Mouse (Mus musculus) limb, embryonic 15.5 days (tissue): Measurements from ENCODE around the gene Oca2. TPM values are rescaled to one million over a fixed set of nuclear protein-coding genes. Genes with fewer than 3 reads are reported as not detected.

Experiments used
- ATAC-seq: fragments of 200-750 bp; cut with Nextera tagmentation; 2 replicates; pipeline ENCODE4 v1.8.0; 2017; ENCODE audit warnings: low read depth, moderate TSS enrichment; ENCODE audit not compliant: insufficient number of reproducible peaks, low FRiP score, low TSS enrichment
- H3K27ac ChIP-seq: fragments of 300-500 bp; sonication (generic); 2 replicates; pipeline ENCODE4 v1.5.1; 2015; ENCODE audit warnings: moderate library complexity, mild to moderate bottlenecking, inconsistent platforms
- H3K27me3 ChIP-seq: fragments of 300-500 bp; sonication (generic); 2 replicates; pipeline ENCODE4 v1.6.1; 2015; ENCODE audit warnings: inconsistent platforms
- H3K36me3 ChIP-seq: fragments of 300-500 bp; sonication (generic); 2 replicates; pipeline ENCODE4 v1.6.1; 2015; ENCODE audit warnings: inconsistent platforms
- H3K4me1 ChIP-seq: fragments of 300-500 bp; sonication (generic); 2 replicates; pipeline ENCODE4 v1.6.1; 2015; ENCODE audit warnings: inconsistent platforms
- H3K4me2 ChIP-seq: fragments of 300-500 bp; sonication (generic); 2 replicates; pipeline ENCODE4 v1.6.1; 2015; ENCODE audit warnings: mild to moderate bottlenecking, inconsistent platforms
- H3K4me3 ChIP-seq: fragments of 300-500 bp; sonication (generic); 2 replicates; pipeline ENCODE4 v1.5.1; 2015; ENCODE audit warnings: mild to moderate bottlenecking, inconsistent platforms
- H3K9ac ChIP-seq: fragments of 300-500 bp; sonication (generic); 2 replicates; pipeline ENCODE4 v1.6.1; 2015; ENCODE audit warnings: inconsistent platforms
- H3K9me3 ChIP-seq: fragments of 300-500 bp; sonication (generic); 2 replicates; pipeline ENCODE4 v1.6.1; 2016; ENCODE audit warnings: inconsistent platforms
- WGBS: fragments of 180-500 bp; shearing (Covaris S2); methylation state at CpG from one replicate; pipeline ENCODE4 v1.1.7; 2015; 5-methylcytosine and 5-hydroxymethylcytosine counted together
- polyA plus RNA-seq: library from polyadenylated mRNA; unstranded; fragments of >200 nt; fragmentation: Nextera tagmentation; extraction: Ambion mirVana; gene quantifications from 2 replicates; pipeline ENCODE4 v1.2.1, GENCODE M21; 2015

Oca2 gene
- polyA plus RNA-seq, 1 experiment from 2014 or later: 0.06 TPM

- no peak for ATAC-seq
- H3K9ac ChIP-seq: no peak overlapping the region
- H3K4me3 ChIP-seq: no peak overlapping the region
- H3K9me3 ChIP-seq: no peaks in the 10 kb centered on the region
- H3K4me2 ChIP-seq: no peak overlapping the region
- no peaks in the 10 kb centered on the region for H3K4me1 ChIP-seq
- no peak overlapping the region for H3K27ac ChIP-seq
- WGBS: 46% methylated on average over 4 of the region's 4 CpGs
- H3K36me3 ChIP-seq: no peaks in the 10 kb centered on the region
- no peaks in the 10 kb centered on the region for H3K27me3 ChIP-seq
Observed at GRCm38 (mm10) chr7:56549226-56549625, 309.7 kb downstream of the Oca2 start.

- H3K27ac ChIP-seq: no peak overlapping the region
- no peaks in the 10 kb centered on the region for H3K27me3 ChIP-seq
- H3K9me3 ChIP-seq: no peaks in the 10 kb centered on the region
- H3K4me1 ChIP-seq: no peaks in the 10 kb centered on the region
- H3K4me3 ChIP-seq: no peak overlapping the region
- H3K36me3 ChIP-seq: no peaks in the 10 kb centered on the region
- WGBS: 0% methylated on average over 1 of the region's 1 CpGs
- no peak overlapping the region for H3K4me2 ChIP-seq
- H3K9ac ChIP-seq: no peak overlapping the region
- no peak for ATAC-seq
Observed at GRCm38 (mm10) chr7:56551804-56552203, 312.2 kb downstream of the Oca2 start.

Other genes with a start within 250 kb of the Oca2 start
- gene Nipa1, start 219.8 kb upstream of the Oca2 start, polyA plus RNA-seq: 8.4 and 9.2 TPM in 2 replicates
- 22.9 and 23.1 TPM in 2 replicates for gene Herc2, start 189.6 kb upstream of the Oca2 start, polyA plus RNA-seq